Mouse (Mus musculus): Measurements from ENCODE around the gene Ecm1. TPM values are rescaled to one million over a fixed set of nuclear protein-coding genes. Genes with fewer than 3 reads are reported as not detected.

Ecm1 gene
- polyA plus RNA-seq, 1 experiment, result 62.3 TPM

- H3K4me3 ChIP-seq (ENCODE audit: extremely low read depth, insufficient read depth, insufficient read length), result peak overlapping the region; percentile 53; the same call in 1 of the 2 replicates
- TF ChIP-seq CTCF (IDR thresholded peaks at IDR 0.05; ENCODE audit: extremely low read depth, insufficient read depth, insufficient read length, insufficient replicate concordance), result no peak
- TF ChIP-seq POLR2A (IDR thresholded peaks at IDR 0.05; ENCODE audit: low read depth, low read length), result no peak
- DNase-seq (ENCODE audit: low read depth in 1 of 2, low spot score in 2 of 2), result no peak
- H3K4me1 ChIP-seq (ENCODE audit: control insufficient read depth, insufficient read depth, insufficient read length), result no peaks in the 10 kb centered on the region; the same call in 1 of the 2 replicates
- H3K36me3 ChIP-seq (ENCODE audit: control insufficient read depth, insufficient read depth, low read length), result no peaks in the 10 kb centered on the region
- H3K27me3 ChIP-seq (ENCODE audit: control insufficient read depth, insufficient read depth, low read length), result no peaks in the 10 kb centered on the region; the same call in 1 of the 2 replicates
- 47% methylated on average over 4 of the region's 4 CpGs for WGBS
- no peak overlapping the region for H3K27ac ChIP-seq (ENCODE audit: insufficient read depth, low read length)
Measured at GRCm38 (mm10) chr3:95687168-95687523, 52.2 kb downstream of the Ecm1 start.

GRCm38 (mm10) chr3:95686492-95687167 is 52.7 kb downstream of the Ecm1 start:
- H3K4me1 ChIP-seq (ENCODE audit: control insufficient read depth, insufficient read depth, insufficient read length), result no peaks in the 10 kb centered on the region; the same call in 1 of the 2 replicates
- DNase-seq (ENCODE audit: low read depth in 1 of 2, low spot score in 2 of 2), result no peak
- H3K27ac ChIP-seq (ENCODE audit: insufficient read depth, low read length), result no peak overlapping the region
- no peaks in the 10 kb centered on the region for H3K36me3 ChIP-seq (ENCODE audit: control insufficient read depth, insufficient read depth, low read length)
- no peaks in the 10 kb centered on the region; the same call in 1 of the 2 replicates for H3K27me3 ChIP-seq (ENCODE audit: control insufficient read depth, insufficient read depth, low read length)
- WGBS, result 81% methylated on average over 10 of the region's 10 CpGs
- no peak overlapping the region for H3K4me3 ChIP-seq (ENCODE audit: extremely low read depth, insufficient read depth, insufficient read length)
- TF ChIP-seq POLR2A (IDR thresholded peaks at IDR 0.05; ENCODE audit: low read depth, low read length), result no peak
- TF ChIP-seq CTCF (IDR thresholded peaks at IDR 0.05; ENCODE audit: extremely low read depth, insufficient read depth, insufficient read length, insufficient replicate concordance), result no peak

GRCm38 (mm10) chr3:95685701-95686100 is 53.7 kb downstream of the Ecm1 start:
- H3K4me1 ChIP-seq (ENCODE audit: control insufficient read depth, insufficient read depth, insufficient read length), result no peaks in the 10 kb centered on the region; the same call in 1 of the 2 replicates
- no peak overlapping the region for H3K27ac ChIP-seq (ENCODE audit: insufficient read depth, low read length)
- TF ChIP-seq CTCF (IDR thresholded peaks at IDR 0.05; ENCODE audit: extremely low read depth, insufficient read depth, insufficient read length, insufficient replicate concordance) (no peak), POLR2A (IDR thresholded peaks at IDR 0.05; ENCODE audit: low read depth, low read length) (no peak)
- H3K4me3 ChIP-seq (ENCODE audit: extremely low read depth, insufficient read depth, insufficient read length), result no peak overlapping the region
- no peaks in the 10 kb centered on the region for H3K36me3 ChIP-seq (ENCODE audit: control insufficient read depth, insufficient read depth, low read length)
- DNase-seq (ENCODE audit: low read depth in 1 of 2, low spot score in 2 of 2), result no peak
- 88% methylated on average over 2 of the region's 2 CpGs for WGBS
- H3K27me3 ChIP-seq (ENCODE audit: control insufficient read depth, insufficient read depth, low read length), result no peaks in the 10 kb centered on the region; the same call in 1 of the 2 replicates

DNA sequence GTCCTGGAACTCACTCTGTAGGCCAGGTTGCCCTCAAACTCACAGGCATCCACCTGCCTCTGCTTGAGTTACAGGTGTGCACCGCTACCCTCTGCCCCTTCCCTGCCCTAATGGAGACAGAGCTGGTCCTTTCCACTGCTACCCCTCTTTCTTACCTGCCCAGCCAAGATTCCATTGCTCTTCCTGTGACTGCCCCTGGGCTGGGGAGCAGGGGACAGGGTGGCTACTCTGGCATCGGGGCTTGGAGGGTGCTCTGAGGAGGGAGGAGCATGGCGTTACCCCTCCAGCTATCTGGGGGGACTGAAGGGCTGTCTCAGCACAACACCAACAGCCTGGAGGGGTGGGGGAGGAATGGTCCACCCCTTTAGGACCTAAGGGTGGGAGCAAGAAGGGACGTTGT is 54.1 kb downstream of the Ecm1 start:
- no peak overlapping the region for H3K4me3 ChIP-seq (ENCODE audit: extremely low read depth, insufficient read depth, insufficient read length)
- H3K36me3 ChIP-seq (ENCODE audit: control insufficient read depth, insufficient read depth, low read length), result no peaks in the 10 kb centered on the region
- no peak for DNase-seq (ENCODE audit: low read depth in 1 of 2, low spot score in 2 of 2)
- no peaks in the 10 kb centered on the region; the same call in 1 of the 2 replicates for H3K4me1 ChIP-seq (ENCODE audit: control insufficient read depth, insufficient read depth, insufficient read length)
- no peaks in the 10 kb centered on the region; the same call in 1 of the 2 replicates for H3K27me3 ChIP-seq (ENCODE audit: control insufficient read depth, insufficient read depth, low read length)
- 92% methylated on average over 4 of the region's 4 CpGs for WGBS
- no peak overlapping the region for H3K27ac ChIP-seq (ENCODE audit: insufficient read depth, low read length)
- no peak for TF ChIP-seq CTCF (IDR thresholded peaks at IDR 0.05; ENCODE audit: extremely low read depth, insufficient read depth, insufficient read length, insufficient replicate concordance)
- TF ChIP-seq POLR2A (IDR thresholded peaks at IDR 0.05; ENCODE audit: low read depth, low read length), result no peak

DNA sequence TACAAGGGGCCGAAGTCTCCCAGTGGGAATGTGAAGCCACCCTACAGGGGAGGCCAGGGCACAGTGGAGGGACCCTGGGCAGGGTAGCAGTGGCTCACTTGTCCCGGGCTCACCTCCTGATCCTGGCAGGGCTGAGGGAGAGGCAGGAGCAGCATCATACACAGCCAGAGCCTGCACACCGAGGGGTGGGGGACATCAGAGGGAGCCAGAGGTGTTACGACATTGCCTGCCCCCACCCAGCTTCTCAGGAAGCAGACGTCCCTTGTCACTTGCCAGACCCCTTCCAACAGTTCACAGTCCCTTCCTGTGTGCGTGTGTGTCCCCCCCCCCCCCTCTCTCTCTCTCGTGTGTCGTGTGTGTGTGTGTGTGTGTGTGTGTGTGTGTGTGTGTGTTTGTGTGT is 54.5 kb downstream of the Ecm1 start:
- no peaks in the 10 kb centered on the region; the same call in 1 of the 2 replicates for H3K4me1 ChIP-seq (ENCODE audit: control insufficient read depth, insufficient read depth, insufficient read length)
- DNase-seq (ENCODE audit: low read depth in 1 of 2, low spot score in 2 of 2), result no peak
- no peaks in the 10 kb centered on the region for H3K36me3 ChIP-seq (ENCODE audit: control insufficient read depth, insufficient read depth, low read length)
- no peak for TF ChIP-seq CTCF (IDR thresholded peaks at IDR 0.05; ENCODE audit: extremely low read depth, insufficient read depth, insufficient read length, insufficient replicate concordance)
- no peak for TF ChIP-seq POLR2A (IDR thresholded peaks at IDR 0.05; ENCODE audit: low read depth, low read length)
- WGBS, result 40% methylated on average over 6 of the region's 8 CpGs
- H3K4me3 ChIP-seq (ENCODE audit: extremely low read depth, insufficient read depth, insufficient read length), result no peak overlapping the region
- H3K27me3 ChIP-seq (ENCODE audit: control insufficient read depth, insufficient read depth, low read length), result no peaks in the 10 kb centered on the region; the same call in 1 of the 2 replicates
- H3K27ac ChIP-seq (ENCODE audit: insufficient read depth, low read length), result no peak overlapping the region

Other genes starting within 250 kb of the Ecm1 start
- 1.3 and 1.4 TPM in 2 replicates for gene Ctsk, start 240.3 kb downstream of the Ecm1 start, polyA plus RNA-seq (2012; rRNA removed)
- 81.7 and 84.6 TPM in 2 replicates for gene Ctss, start 212.8 kb downstream of the Ecm1 start, polyA plus RNA-seq (2012; rRNA removed)
- gene Hormad1, start 179.9 kb downstream of the Ecm1 start, polyA plus RNA-seq (2012; rRNA removed), result not detected in 2 replicates
- 3.3 and 3.8 TPM in 2 replicates for gene Golph3l, start 150.6 kb downstream of the Ecm1 start, polyA plus RNA-seq (2012; rRNA removed)
- 8.3 and 10.4 TPM in 2 replicates for gene Ensa, start 114.6 kb downstream of the Ecm1 start, polyA plus RNA-seq (2012; rRNA removed)
- 169 and 276 TPM in 2 replicates for gene Mcl1, start 80.8 kb downstream of the Ecm1 start, polyA plus RNA-seq (2012; rRNA removed)
- gene Adamtsl4, start 51.7 kb downstream of the Ecm1 start, polyA plus RNA-seq (2012; rRNA removed), result 7.9 and 8.1 TPM in 2 replicates
- 29.5 and 29.7 TPM in 2 replicates for gene Tars2, start 20.6 kb upstream of the Ecm1 start, polyA plus RNA-seq (2012; rRNA removed)
- 11.3 and 15.7 TPM in 2 replicates for gene Rprd2, start 79.3 kb upstream of the Ecm1 start, polyA plus RNA-seq (2012; rRNA removed)
- gene Prpf3, start 116.3 kb upstream of the Ecm1 start, polyA plus RNA-seq (2012; rRNA removed), result 8.6 and 12.1 TPM in 2 replicates
- 28.0 and 30.7 TPM in 2 replicates for gene Mrps21, start 131.9 kb upstream of the Ecm1 start, polyA plus RNA-seq (2012; rRNA removed)
- 3.3 and 3.8 TPM in 2 replicates for gene Ciart, start 142.7 kb upstream of the Ecm1 start, polyA plus RNA-seq (2012; rRNA removed)
- 11.5 and 12.7 TPM in 2 replicates for gene BC028528, start 152.4 kb upstream of the Ecm1 start, polyA plus RNA-seq (2012; rRNA removed)
- gene Aph1a, start 154.4 kb upstream of the Ecm1 start, polyA plus RNA-seq (2012; rRNA removed), result 100 and 174 TPM in 2 replicates
- 0.50 TPM in 1 of 2 replicates, not detected in the other for gene Car14, start 165.1 kb upstream of the Ecm1 start, polyA plus RNA-seq (2012; rRNA removed)
- 12.7 and 21.2 TPM in 2 replicates for gene Anp32e, start 189.7 kb upstream of the Ecm1 start, polyA plus RNA-seq (2012; rRNA removed)

Data from spleen, adult 2 months (tissue).